Mouse (Mus musculus): ENCODE results near the gene Creld1.

DNA sequence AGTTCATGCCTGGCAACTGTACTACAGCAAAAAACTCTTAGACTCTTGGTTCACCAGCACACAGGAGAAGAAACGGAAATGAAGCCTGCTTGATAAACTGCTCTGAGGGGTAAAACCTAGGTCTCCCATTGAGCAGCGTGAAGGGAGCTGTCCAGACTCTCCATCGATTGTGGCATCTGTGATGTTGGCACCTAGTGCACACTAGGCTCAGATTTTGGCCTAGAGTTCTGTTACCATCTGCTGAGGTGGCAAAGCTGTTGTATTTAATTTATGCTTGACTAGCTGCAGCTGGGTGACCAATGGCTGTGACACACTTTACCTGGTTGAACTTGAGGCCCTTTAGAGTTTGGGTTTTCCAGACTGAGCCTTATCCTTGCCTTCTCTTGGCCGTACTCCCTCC, 35.5 kb upstream of the Creld1 start:
- no peak for TF ChIP-seq POLR2A (IDR thresholded peaks at IDR 0.05; ENCODE audit: insufficient read depth, low read length)
- TF ChIP-seq CTCF (IDR thresholded peaks at IDR 0.05; ENCODE audit: low read depth, low read length) = no peak

Data from ES-Bruce4 (cell line).